Mouse (Mus musculus): ENCODE results near the gene Rsu1.

- TF ChIP-seq CTCF (conservative IDR thresholded peaks at IDR 0.05; ENCODE audit: insufficient read depth, insufficient read length, low read depth, low read length) (no peak), POLR2A (IDR thresholded peaks at IDR 0.05; ENCODE audit: low read depth, low read length) (no peak)
Observed at GRCm38 (mm10) chr2:13170651-13171050, 100.6 kb downstream of the Rsu1 start.
